Mouse (Mus musculus): ENCODE data around the gene Hcn1.

Hcn1 gene

DNA sequence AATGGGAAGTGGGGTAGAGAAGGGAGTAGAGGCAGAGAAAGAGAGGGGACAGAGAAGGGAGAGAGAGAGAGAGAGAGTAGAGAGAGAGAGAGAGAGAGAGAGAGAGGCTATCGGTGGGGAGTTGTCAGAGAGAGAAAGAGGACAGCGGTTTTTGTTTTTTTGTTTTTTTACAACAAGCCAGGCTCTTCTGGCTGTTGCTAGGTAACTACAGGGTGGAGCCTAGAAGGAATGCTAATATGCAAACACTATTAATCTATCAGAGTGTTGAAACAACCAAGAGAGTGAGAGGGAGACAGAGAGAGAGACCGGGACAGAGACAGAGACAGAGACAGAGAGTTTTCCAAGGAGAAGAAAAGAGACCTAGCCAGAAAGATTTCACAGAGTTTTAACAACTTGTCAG is 425.7 kb downstream of the Hcn1 start:
- no peak for DNase-seq (ENCODE audit: low spot score)

DNA sequence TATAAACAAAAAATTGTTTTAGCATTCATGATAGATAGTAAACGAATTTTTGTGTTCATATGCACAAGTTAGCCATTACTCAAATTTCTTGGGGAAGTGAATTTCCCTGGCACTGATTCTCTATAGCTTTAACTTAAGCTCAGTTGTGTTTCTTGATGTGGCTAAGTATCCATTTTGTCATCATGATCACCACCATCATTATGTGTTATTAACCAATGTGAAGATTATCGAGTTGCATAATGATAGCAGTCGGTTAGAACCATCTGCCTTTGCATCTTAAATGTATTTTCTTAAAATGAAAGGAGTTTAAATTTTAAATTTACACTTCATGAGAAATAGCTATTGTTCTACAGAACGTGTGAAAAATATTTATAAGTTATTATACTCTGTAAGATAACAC is 426.5 kb downstream of the Hcn1 start:
- DNase-seq (ENCODE audit: low spot score), result no peak

DNA sequence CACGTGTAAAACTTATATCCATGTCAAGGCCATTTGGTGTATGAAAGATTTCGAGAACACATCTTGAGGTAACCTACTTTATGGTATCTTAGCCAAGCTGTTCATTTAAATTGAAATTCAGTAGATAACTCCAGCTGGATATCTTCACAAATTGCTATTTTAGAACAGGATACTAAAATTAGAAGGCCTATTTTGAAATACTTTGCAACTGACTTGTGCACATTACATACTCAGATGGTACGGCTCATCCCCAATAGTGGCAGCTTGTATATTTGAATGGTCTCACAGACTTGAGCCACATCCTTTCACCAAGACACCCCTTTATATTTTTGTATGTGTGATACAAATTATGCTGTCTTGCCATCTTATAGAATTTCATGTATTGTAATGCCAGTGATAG is 427.5 kb downstream of the Hcn1 start:
- DNase-seq (ENCODE audit: low spot score), result no peak

DNA sequence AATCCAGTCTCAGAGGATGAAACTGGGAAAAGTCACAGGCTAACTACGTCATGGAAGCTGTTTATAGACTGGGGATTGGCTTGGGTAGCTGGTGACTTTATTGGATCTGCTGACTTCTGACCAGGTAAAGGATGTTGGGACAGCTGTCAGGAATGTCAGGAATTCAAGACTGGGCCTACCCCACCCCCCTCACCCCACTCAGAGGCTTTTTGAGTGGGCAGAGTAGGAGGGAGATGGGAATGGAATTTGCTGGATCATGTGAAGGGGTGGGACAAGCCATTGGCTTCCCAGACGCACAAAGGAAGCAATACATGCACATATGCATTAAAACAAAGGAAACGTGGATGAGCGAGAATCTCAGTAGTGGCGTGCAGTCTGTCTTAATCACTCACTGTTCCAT is 433.5 kb downstream of the Hcn1 start:
- no peak for DNase-seq (ENCODE audit: low spot score)

Data from ovary, postnatal 36 days (tissue).